Mouse (Mus musculus) midbrain, embryonic 16.5 days (tissue): ENCODE measurements around the gene Rwdd2a. TPM values are rescaled to one million over a fixed set of nuclear protein-coding genes. Genes with fewer than 3 reads are reported as not detected.

Experiments
- ATAC-seq: fragments of 200-750 bp; cut with Nextera tagmentation; 2 replicates; pipeline ENCODE4 v1.8.0; 2017; ENCODE audit warnings: moderate TSS enrichment
- H3K27ac ChIP-seq: fragments of 300-500 bp; sonication (generic); 2 replicates; pipeline ENCODE4 v1.5.1; 2014; ENCODE audit warnings: mild to moderate bottlenecking, low read length, mixed read lengths
- H3K27me3 ChIP-seq: fragments of 300-500 bp; sonication (generic); 2 replicates; pipeline ENCODE4 v1.6.1; 2014; ENCODE audit warnings: low read depth, low read length, mixed read lengths; ENCODE audit not compliant: control insufficient read depth, insufficient read depth
- H3K36me3 ChIP-seq: fragments of 300-500 bp; sonication (generic); 2 replicates; pipeline ENCODE4 v1.6.1; 2014; ENCODE audit warnings: mild to moderate bottlenecking, low read length, moderate library complexity, mixed read lengths; ENCODE audit not compliant: control insufficient read depth, insufficient read depth
- H3K4me1 ChIP-seq: fragments of 300-500 bp; sonication (generic); 2 replicates; pipeline ENCODE4 v1.6.1; 2014; ENCODE audit warnings: mild to moderate bottlenecking, low read length, mixed read lengths; ENCODE audit not compliant: control insufficient read depth, insufficient read depth
- H3K4me2 ChIP-seq: fragments of 300-500 bp; sonication (generic); 2 replicates; pipeline ENCODE4 v1.6.1; 2014; ENCODE audit warnings: mild to moderate bottlenecking, low read length, mixed read lengths
- H3K4me3 ChIP-seq: fragments of 300-500 bp; sonication (generic); 2 replicates; pipeline ENCODE4 v1.5.1; 2014; ENCODE audit warnings: low read depth, mild to moderate bottlenecking, low read length, moderate library complexity, mixed read lengths
- H3K9ac ChIP-seq: fragments of 300-500 bp; sonication (generic); 2 replicates; pipeline ENCODE4 v1.6.1; 2014; ENCODE audit warnings: low read depth, low read length, mixed read lengths
- H3K9me3 ChIP-seq: fragments of 300-500 bp; sonication (generic); replicated peaks from 2 replicates; pipeline ENCODE4 v1.6.1; 2014; ENCODE audit warnings: mild to moderate bottlenecking, low read length, mixed read lengths; ENCODE audit not compliant: control insufficient read depth, poor library complexity, severe bottlenecking
- WGBS: fragments of 180-500 bp; shearing (Covaris S2); extraction: QIAGEN DNeasy Blood & Tissue Kit; methylation state at CpG from one replicate; pipeline ENCODE4 v1.1.7; 2014; 5-methylcytosine and 5-hydroxymethylcytosine counted together
- polyA plus RNA-seq: library from polyadenylated mRNA; unstranded; fragments of >200 nt; fragmentation: Nextera tagmentation; extraction: Ambion mirVana; gene quantifications from 2 replicates; pipeline ENCODE4 v1.2.1, GENCODE M21; 2015

Gene Rwdd2a
- polyA plus RNA-seq: 22.3 and 30.9 TPM in 2 replicates

DNA sequence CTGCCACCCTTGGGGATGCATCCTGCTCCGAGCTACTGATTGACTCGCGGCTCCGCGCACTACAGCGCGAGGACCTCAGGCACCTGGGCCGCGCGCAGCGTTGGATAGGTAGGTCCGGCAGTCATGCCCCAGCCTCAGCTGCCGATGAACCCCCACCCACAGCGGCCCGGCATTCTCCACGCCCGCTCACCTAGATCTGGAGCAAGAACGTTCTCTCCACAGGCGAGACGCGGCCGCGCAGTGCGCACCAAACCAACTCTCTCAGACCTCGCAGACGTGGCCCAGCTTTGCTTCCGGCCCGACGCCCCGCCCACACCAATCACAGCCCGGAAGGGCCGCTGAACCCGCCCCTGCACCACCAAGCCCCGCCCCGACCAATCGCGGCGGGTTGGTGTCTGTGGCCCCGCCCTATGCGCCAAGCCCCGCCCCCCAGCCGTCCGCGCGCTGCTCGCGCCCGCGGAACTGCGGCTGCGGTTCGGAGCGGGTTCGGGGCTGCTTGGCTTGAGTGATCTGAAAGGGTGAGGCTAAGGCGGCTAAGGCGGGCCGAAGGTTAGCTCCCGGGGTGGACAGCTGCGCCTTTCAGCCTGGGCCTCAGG, at the start of gene Rwdd2a, which contains the start of gene Pgm3:
Gene Rwdd2a (plus strand): TSS at position 452 of the 596 bp plus-strand sequence.
Gene Pgm3 (minus strand): TSS at position 303 of the 596 bp plus-strand sequence.
- peak; percentile 99 for ATAC-seq
- peak within 1 kb of the TSS; percentile 68 for H3K4me3 ChIP-seq
- no peaks in the 10 kb centered on the region for H3K9me3 ChIP-seq
- peak within 1 kb of the TSS; percentile 73 for H3K27ac ChIP-seq
- WGBS: 0% methylated on average over 52 of the region's 59 CpGs
- peaks cover 15% of the 10 kb centered on the region for H3K4me1 ChIP-seq
- H3K4me2 ChIP-seq: peak within 1 kb of the TSS; percentile 99
- 0 out of 2 replicates have a peak, but pooled peaks cover 2% of the 10 kb centered on the region for H3K36me3 ChIP-seq
- H3K9ac ChIP-seq: peak within 1 kb of the TSS; percentile 74
- H3K27me3 ChIP-seq: no peaks in the 10 kb centered on the region

DNA sequence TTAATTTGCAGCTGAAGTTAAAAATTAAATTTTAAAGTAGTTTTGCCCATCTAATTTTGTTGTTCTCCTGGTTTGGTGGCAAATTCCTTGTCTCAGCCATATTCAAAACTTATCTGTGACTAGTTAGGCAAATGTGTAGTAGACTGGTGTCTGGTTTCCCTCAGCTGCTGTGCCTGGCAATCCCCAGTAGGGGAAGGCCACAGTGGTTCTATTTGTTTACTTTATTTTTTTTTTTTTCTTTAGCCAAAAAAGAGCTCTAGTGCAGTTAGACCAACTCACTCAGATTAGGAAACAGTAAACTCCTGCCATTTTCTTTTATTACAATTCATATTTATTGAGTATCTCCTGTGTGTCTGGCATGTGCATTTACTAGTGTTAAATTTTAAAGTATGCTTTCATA, 49.5 kb upstream of the Rwdd2a start:
- no peak for ATAC-seq
- Histone ChIP-seq H3K9ac (no peak overlapping the region), H3K27me3 (no peaks in the 10 kb centered on the region), H3K36me3 (peaks cover 37% of the 10 kb centered on the region), H3K4me1 (no peaks in the 10 kb centered on the region), H3K4me2 (no peak overlapping the region), H3K9me3 (no peaks in the 10 kb centered on the region), H3K4me3 (no peak overlapping the region), H3K27ac (no peak overlapping the region)

DNA sequence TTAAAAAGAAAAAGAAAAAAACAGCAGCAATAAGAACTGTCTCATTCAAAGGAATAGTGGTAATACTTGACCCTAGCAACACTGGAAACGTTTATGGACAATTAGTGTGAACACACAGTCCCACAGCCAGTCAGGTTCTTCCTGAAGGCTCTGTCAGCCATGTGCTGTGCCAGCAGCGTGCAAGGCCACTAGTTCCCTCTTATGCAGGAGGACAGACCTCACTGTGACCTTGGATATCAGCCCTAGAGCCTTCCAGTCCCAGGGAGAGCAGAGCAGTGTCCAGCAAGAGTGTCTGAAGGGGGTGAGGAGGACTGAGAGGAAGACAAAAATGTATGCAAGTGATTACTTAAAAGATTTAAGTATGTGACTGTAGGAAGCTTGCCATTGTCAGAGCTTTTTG, 46.2 kb upstream of the Rwdd2a start:
- H3K4me1 ChIP-seq: no peaks in the 10 kb centered on the region
- ATAC-seq: no peak
- H3K27ac ChIP-seq: no peak overlapping the region
- no peaks in the 10 kb centered on the region for H3K9me3 ChIP-seq
- H3K9ac ChIP-seq: no peak overlapping the region
- H3K4me2 ChIP-seq: no peak overlapping the region
- H3K36me3 ChIP-seq: peaks cover 29% of the 10 kb centered on the region
- no peak overlapping the region for H3K4me3 ChIP-seq
- no peaks in the 10 kb centered on the region for H3K27me3 ChIP-seq
- 77% methylated on average over 2 of the region's 2 CpGs for WGBS

DNA sequence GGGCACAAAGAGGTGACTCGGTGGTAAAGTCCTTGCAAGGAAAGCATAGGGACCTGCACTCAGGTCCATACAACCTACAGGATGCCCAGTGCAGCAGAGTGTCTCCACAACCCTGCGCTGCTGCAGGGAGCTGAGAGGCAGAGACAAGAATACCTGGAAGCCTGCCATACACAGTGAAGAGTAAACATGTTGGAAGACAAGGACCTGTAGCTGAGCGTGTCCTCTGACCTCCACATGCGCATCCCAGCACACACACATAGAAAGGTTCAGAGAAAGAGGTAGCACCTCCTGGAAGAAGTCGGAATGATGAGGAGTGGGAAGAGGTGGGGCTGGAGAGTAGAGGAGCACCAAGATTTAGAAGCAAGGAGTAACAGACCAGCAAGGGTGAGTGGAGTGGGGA, 37.7 kb upstream of the Rwdd2a start:
- Histone ChIP-seq H3K27me3 (no peaks in the 10 kb centered on the region), H3K4me2 (no peak overlapping the region), H3K9me3 (no peaks in the 10 kb centered on the region), H3K4me3 (no peak overlapping the region), H3K4me1 (no peaks in the 10 kb centered on the region), H3K9ac (no peak overlapping the region), H3K36me3 (peaks cover 16% of the 10 kb centered on the region), H3K27ac (no peak overlapping the region)
- WGBS: 93% methylated on average over 5 of the region's 5 CpGs
- ATAC-seq: no peak

DNA sequence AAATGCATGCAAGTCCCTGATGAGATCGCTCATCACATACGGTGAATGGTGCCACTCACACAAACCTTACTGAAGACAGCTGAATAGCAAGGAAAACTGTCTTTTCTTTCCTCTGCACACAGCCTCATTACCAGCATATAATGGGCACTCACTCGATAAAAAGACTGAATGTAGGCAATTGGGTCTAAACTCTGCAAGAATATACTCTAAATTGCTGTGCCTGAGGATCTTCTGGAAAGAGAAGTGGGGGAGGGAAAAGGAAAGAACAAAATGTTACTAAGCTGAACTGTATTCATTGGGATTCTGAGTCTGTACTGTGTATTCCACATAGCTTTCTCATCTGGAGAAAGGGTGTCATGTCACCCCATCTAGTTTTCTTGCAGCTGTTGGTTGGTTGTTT, 28.3 kb upstream of the Rwdd2a start:
- WGBS: 84% methylated on average over 3 of the region's 3 CpGs
- no peak for ATAC-seq

DNA sequence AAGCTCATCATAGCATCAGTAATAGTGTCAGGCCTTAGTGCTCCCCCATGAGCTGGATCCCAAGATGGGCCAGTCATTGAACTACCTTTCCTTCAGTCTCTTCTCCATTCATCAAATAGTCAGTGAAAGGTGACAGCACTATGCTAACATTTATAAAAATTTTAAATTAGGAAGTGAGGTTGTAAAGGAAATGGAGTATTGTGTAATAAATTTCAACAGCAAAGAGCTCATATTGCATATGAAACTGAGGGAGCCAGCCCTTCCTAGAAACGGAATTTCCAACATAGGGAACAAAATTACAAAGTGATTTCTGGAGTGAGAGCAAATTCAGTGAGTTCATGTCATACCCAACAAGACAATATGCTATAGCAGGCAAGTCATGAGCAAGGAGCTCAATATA, 27.2 kb upstream of the Rwdd2a start:
- Histone ChIP-seq H3K4me2 (no peak overlapping the region), H3K4me3 (no peak overlapping the region), H3K27me3 (no peaks in the 10 kb centered on the region), H3K36me3 (peaks cover 38% of the 10 kb centered on the region), H3K27ac (no peak overlapping the region), H3K9me3 (no peaks in the 10 kb centered on the region), H3K9ac (no peak overlapping the region), H3K4me1 (no peaks in the 10 kb centered on the region)
- no peak for ATAC-seq
- WGBS: 74% methylated on average over 1 of the region's 1 CpGs

More for the DNA sequence above, 28.3 kb upstream of the Rwdd2a start:
- H3K27ac ChIP-seq: no peak overlapping the region
- H3K4me1 ChIP-seq: no peaks in the 10 kb centered on the region
- no peak overlapping the region for H3K4me3 ChIP-seq
- H3K36me3 ChIP-seq: peaks cover 31% of the 10 kb centered on the region
- no peaks in the 10 kb centered on the region for H3K9me3 ChIP-seq
- H3K27me3 ChIP-seq: no peaks in the 10 kb centered on the region
- H3K9ac ChIP-seq: no peak overlapping the region
- no peak overlapping the region for H3K4me2 ChIP-seq

DNA sequence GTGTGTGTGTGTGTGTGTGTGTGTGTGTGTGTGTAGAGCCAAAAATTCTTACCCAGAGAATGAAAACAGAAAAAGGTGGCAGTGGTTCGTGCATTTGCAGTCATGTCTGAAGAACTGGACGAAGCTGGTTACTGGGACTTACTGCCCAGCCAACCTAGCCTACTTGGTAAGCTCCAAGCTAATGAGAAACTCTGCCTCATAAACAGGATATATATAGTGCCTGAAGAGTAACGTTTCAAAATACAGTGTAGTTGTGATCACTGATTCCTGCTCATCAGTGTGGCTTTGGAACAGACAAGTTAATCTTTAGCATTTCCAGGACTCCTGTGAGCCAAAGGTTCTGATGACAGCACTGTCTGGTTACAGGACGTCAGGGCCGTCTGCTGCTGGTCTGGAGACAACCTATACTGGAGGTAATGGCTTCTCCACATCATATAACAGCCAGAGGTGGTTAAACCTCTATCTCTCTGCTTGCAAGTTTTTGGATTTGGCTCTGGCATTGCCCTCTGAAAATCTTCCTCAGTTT, 22.1 kb upstream of the Rwdd2a start:
- Histone ChIP-seq H3K27ac (no peak overlapping the region), H3K4me2 (no peak overlapping the region), H3K27me3 (no peaks in the 10 kb centered on the region), H3K4me1 (no peaks in the 10 kb centered on the region), H3K9ac (no peak overlapping the region), H3K36me3 (peaks cover 45% of the 10 kb centered on the region), H3K9me3 (no peaks in the 10 kb centered on the region), H3K4me3 (no peak overlapping the region)
- no peak for ATAC-seq
- WGBS: 94% methylated on average over 5 of the region's 5 CpGs

DNA sequence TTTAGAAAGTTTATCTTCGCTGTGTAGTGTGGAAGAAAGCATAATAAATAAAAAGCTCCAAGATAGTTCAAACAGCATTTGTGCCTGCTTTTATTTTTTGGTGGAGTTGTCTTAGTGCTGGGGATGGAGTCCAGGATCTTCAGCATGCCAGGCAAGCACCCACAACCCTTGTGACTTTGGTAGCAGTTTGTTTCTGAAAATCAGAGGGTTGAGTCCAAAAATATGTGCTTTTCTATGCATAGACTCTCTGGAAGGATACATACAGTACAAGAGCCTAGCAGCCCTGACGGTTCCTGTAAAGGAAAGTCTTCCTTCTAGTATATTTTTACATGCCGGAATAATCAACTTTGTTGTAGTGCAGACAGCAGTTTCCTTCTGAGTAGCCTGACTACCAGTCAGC, 21.1 kb upstream of the Rwdd2a start:
- peaks cover 45% of the 10 kb centered on the region for H3K36me3 ChIP-seq
- no peak overlapping the region for H3K4me2 ChIP-seq
- no peak overlapping the region for H3K4me3 ChIP-seq
- H3K27ac ChIP-seq: no peak overlapping the region
- WGBS: 93% methylated on average over 3 of the region's 3 CpGs
- no peak overlapping the region for H3K9ac ChIP-seq
- ATAC-seq: no peak
- H3K9me3 ChIP-seq: no peaks in the 10 kb centered on the region
- H3K27me3 ChIP-seq: no peaks in the 10 kb centered on the region
- no peaks in the 10 kb centered on the region for H3K4me1 ChIP-seq

DNA sequence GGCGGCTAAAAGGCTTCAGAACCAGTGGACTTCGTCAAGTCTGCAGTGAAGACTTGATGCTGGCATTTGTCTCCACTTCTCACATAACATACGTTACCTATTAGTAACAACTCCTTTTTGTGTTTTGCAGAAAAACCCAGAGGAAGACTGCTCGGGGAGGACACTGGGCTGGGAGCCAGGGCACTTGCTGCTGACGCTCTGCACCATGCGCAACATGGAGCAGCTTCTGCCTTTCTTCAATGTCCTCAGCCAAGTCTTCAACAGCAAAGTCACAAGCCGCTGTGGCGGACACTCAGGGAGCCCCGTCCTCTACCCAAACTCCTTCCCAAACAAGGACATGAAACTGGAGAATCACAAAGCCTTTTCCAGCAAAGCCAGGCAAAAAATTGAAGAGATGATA, 17.9 kb upstream of the Rwdd2a start:
- H3K9ac ChIP-seq: no peak overlapping the region
- no peak overlapping the region for H3K4me3 ChIP-seq
- H3K36me3 ChIP-seq: peaks cover 49% of the 10 kb centered on the region
- H3K4me1 ChIP-seq: no peaks in the 10 kb centered on the region
- no peak overlapping the region for H3K27ac ChIP-seq
- H3K9me3 ChIP-seq: no peaks in the 10 kb centered on the region
- WGBS: 88% methylated on average over 9 of the region's 9 CpGs
- H3K27me3 ChIP-seq: no peaks in the 10 kb centered on the region
- H3K4me2 ChIP-seq: no peak overlapping the region
- no peak for ATAC-seq
